Mouse (Mus musculus): Measurements from ENCODE around the gene Ftl1.

GRCm38 (mm10) chr7:45470869-45471268 lies 11.2 kb upstream of the Ftl1 start:
- TF ChIP-seq CTCF (IDR thresholded peaks at IDR 0.05; ENCODE audit: low read depth, low read length) (no peak), EP300 (IDR thresholded peaks at IDR 0.05; ENCODE audit: insufficient read depth, low read depth, low read length) (no peak)
